Mouse (Mus musculus): ENCODE measurements around the gene Gm20695.

- no peak for TF ChIP-seq POLR2A (IDR thresholded peaks at IDR 0.05; ENCODE audit: low read depth, low read length)
- no peak for TF ChIP-seq CTCF (IDR thresholded peaks at IDR 0.05; ENCODE audit: extremely low read depth, insufficient read length, insufficient replicate concordance, low read depth, low read length)
Observed at GRCm38 (mm10) chr16:3893739-3894138, 9.3 kb downstream of the Gm20695 start.
